In genomic region chr9:66306414-66306813, GRCm38 (mm10) we compare ENCODE assay signal across 16 mouse cellular contexts. TPM values are rescaled to one million over a fixed set of nuclear protein-coding genes. Genes with fewer than 3 reads are reported as not detected.
DNase-seq lines count a peak whose midpoint lies in the region; ATAC-seq and TF ChIP-seq lines count a peak whose summit lies in the region.
"Had no signal": no experiment of that assay in that cellular context is flagged by ENCODE, and none has a peak within 500 bp of the region (broad histone marks: within the 10 kb centered on the region; RNA-seq: fewer than 3 reads in every experiment).

No protein-coding gene starts in this region.

- ATAC-seq in hindbrain, embryonic 15.5 days (ENCODE audit: low FRiP score, low read depth): no peak
- ATAC-seq in hindbrain, embryonic 11.5 days (ENCODE audit: low FRiP score): no peak
- no peak for ATAC-seq in neural tube, embryonic 13.5 days (ENCODE audit: low read depth)
- no peak for ATAC-seq in cerebellum, adult (ENCODE audit: insufficient number of reproducible peaks, low FRiP score, low TSS enrichment)
- ATAC-seq: forebrain, embryonic 15.5 days had no signal

- H3K4me3 ChIP-seq in hindbrain, embryonic 15.5 days: no peak overlapping the region
- H3K4me3 ChIP-seq in hindbrain, embryonic 11.5 days (ENCODE audit: low read depth, low read length): no peak overlapping the region
- H3K4me3 ChIP-seq in neural tube, embryonic 13.5 days: no peak overlapping the region
- H3K4me3 ChIP-seq in cortical plate, adult 2 months (ENCODE audit: insufficient read depth, low read length): no peak overlapping the region
- no peak overlapping the region for H3K4me3 ChIP-seq in olfactory bulb, adult 2 months (ENCODE audit: insufficient read depth, low read depth, low read length)
- H3K4me3 ChIP-seq: embryonic facial prominence, embryonic 15.5 days; forebrain, embryonic 15.5 days had no signal

- H3K9ac ChIP-seq in hindbrain, embryonic 15.5 days: no peak overlapping the region
- no peak overlapping the region for H3K9ac ChIP-seq in hindbrain, embryonic 11.5 days (ENCODE audit: low read depth, low read length)
- no peak overlapping the region for H3K9ac ChIP-seq in neural tube, embryonic 13.5 days
- H3K9ac ChIP-seq: embryonic facial prominence, embryonic 15.5 days; forebrain, embryonic 15.5 days had no signal

- no peaks in the 10 kb centered on the region for H3K36me3 ChIP-seq in hindbrain, embryonic 15.5 days
- H3K36me3 ChIP-seq in hindbrain, embryonic 11.5 days (ENCODE audit: control insufficient read depth, insufficient read depth, low read length): no peaks in the 10 kb centered on the region
- no peaks in the 10 kb centered on the region for H3K36me3 ChIP-seq in neural tube, embryonic 13.5 days
- H3K36me3 ChIP-seq: embryonic facial prominence, embryonic 15.5 days; forebrain, embryonic 15.5 days had no signal

- H3K4me2 ChIP-seq in hindbrain, embryonic 15.5 days: no peak overlapping the region
- H3K4me2 ChIP-seq in hindbrain, embryonic 11.5 days (replicated peaks; ENCODE audit: low read depth, low read length): no peak overlapping the region
- no peak overlapping the region for H3K4me2 ChIP-seq in neural tube, embryonic 13.5 days
- H3K4me2 ChIP-seq: forebrain, embryonic 15.5 days had no signal

- H3K27ac ChIP-seq in hindbrain, embryonic 15.5 days (replicated peaks): 0 out of 2 replicates have a peak overlapping the region, but pooled peaks have one; percentile 31
- no peak overlapping the region for H3K27ac ChIP-seq in hindbrain, embryonic 11.5 days (ENCODE audit: low read depth, low read length)
- peak overlapping the region; percentile 88; the same call in 1 of the 2 replicates for H3K27ac ChIP-seq in neural tube, embryonic 13.5 days (replicated peaks)
- H3K27ac ChIP-seq in cortical plate, adult 2 months (ENCODE audit: insufficient read depth, low read length): peak overlapping the region; percentile 62
- H3K27ac ChIP-seq in olfactory bulb, adult 2 months (ENCODE audit: insufficient read depth, low read depth, low read length): peak overlapping the region; percentile 94; the same call in 1 of the 2 replicates
- H3K27ac ChIP-seq: embryonic facial prominence, embryonic 15.5 days had no signal

- 69% methylated on average over 3 of the region's 3 CpGs for WGBS in hindbrain, embryonic 15.5 days
- 84% methylated on average over 3 of the region's 3 CpGs for WGBS in hindbrain, embryonic 11.5 days
- 81% methylated on average over 3 of the region's 3 CpGs for WGBS in neural tube, embryonic 13.5 days
- 81% methylated on average over 3 of the region's 3 CpGs for WGBS in olfactory bulb, adult 2 months

- no peak for TF ChIP-seq CTCF in cortical plate, adult 2 months (IDR thresholded peaks at IDR 0.05; ENCODE audit: extremely low read depth, insufficient read depth, low read length)
- TF ChIP-seq CTCF in olfactory bulb, adult 2 months (IDR thresholded peaks at IDR 0.05; ENCODE audit: insufficient read depth, low read depth, low read length): no peak

- peaks cover 23% of the 10 kb centered on the region for H3K4me1 ChIP-seq in hindbrain, embryonic 15.5 days (replicated peaks)
- H3K4me1 ChIP-seq in hindbrain, embryonic 11.5 days (replicated peaks; ENCODE audit: control insufficient read depth, insufficient read depth, low read length): no peaks in the 10 kb centered on the region
- peaks cover 24% of the 10 kb centered on the region for H3K4me1 ChIP-seq in neural tube, embryonic 13.5 days (replicated peaks)
- H3K4me1 ChIP-seq in cortical plate, adult 2 months (ENCODE audit: control insufficient read depth, insufficient read depth, low read length): peaks cover 15% of the 10 kb centered on the region
- peaks cover 10% of the 10 kb centered on the region for H3K4me1 ChIP-seq in olfactory bulb, adult 2 months (ENCODE audit: control insufficient read depth, insufficient read depth, low read length)

- DNase-seq in hindbrain, embryonic 11.5 days (ENCODE audit: low spot score): no peak
- DNase-seq in neural tube, embryonic 10.5 days (ENCODE audit: extremely low spot score, low spot score): no peak
- no peak for DNase-seq in B cell, adult 2 months
- DNase-seq: adrenal gland, postnatal 10 days; cerebellum, adult 2 months; cerebellum, postnatal 10 days; embryo, embryonic 11 days; gastrocnemius, postnatal 14 days; heart, postnatal 14 days had no signal

- no peaks in the 10 kb centered on the region for H3K27me3 ChIP-seq in hindbrain, embryonic 15.5 days
- no peaks in the 10 kb centered on the region for H3K27me3 ChIP-seq in hindbrain, embryonic 11.5 days (ENCODE audit: control insufficient read depth, insufficient read depth, low read length)
- H3K27me3 ChIP-seq in neural tube, embryonic 13.5 days: no peaks in the 10 kb centered on the region
- H3K27me3 ChIP-seq: embryonic facial prominence, embryonic 15.5 days; forebrain, embryonic 15.5 days had no signal

- no peak for TF ChIP-seq POLR2A in cortical plate, adult 2 months (IDR thresholded peaks at IDR 0.05; ENCODE audit: extremely low read depth, insufficient read depth, low read length)
- no peak for TF ChIP-seq POLR2A in olfactory bulb, adult 2 months (IDR thresholded peaks at IDR 0.05; ENCODE audit: insufficient read depth, low read depth, low read length)

- H3K9me3 ChIP-seq in hindbrain, embryonic 15.5 days: no peaks in the 10 kb centered on the region
- H3K9me3 ChIP-seq in hindbrain, embryonic 11.5 days (ENCODE audit: control insufficient read depth, low read length): no peaks in the 10 kb centered on the region
- H3K9me3 ChIP-seq in neural tube, embryonic 13.5 days: no peaks in the 10 kb centered on the region
- H3K9me3 ChIP-seq: embryonic facial prominence, embryonic 15.5 days; forebrain, embryonic 15.5 days had no signal

RNA-seq across cellular contexts. Expression of gene Herc1, which starts 43.8 kb away (rescaled TPM):
- polyA plus RNA-seq in hindbrain, embryonic 15.5 days (2015; fragmentation: Nextera tagmentation; extraction: Ambion mirVana): 42.6 and 44.1 TPM in 2 replicates
- 36.6 and 42.2 TPM in 2 replicates for polyA plus RNA-seq in hindbrain, embryonic 11.5 days (2014; fragmentation: Nextera tagmentation; extraction: Ambion mirVana)
- 41.4 and 42.5 TPM in 2 replicates for polyA plus RNA-seq in neural tube, embryonic 13.5 days (2015; fragmentation: Nextera tagmentation; extraction: Ambion mirVana)
- polyA plus RNA-seq in cortical plate, adult 2 months (2012; rRNA removed): 64.5 and 68.5 TPM in 2 replicates
- 148 and 162 TPM in 2 replicates for polyA plus RNA-seq in olfactory bulb, adult 2 months (2012; ENCODE audit: insufficient read depth, insufficient read length, low replicate concordance, missing spikeins)
